Mouse (Mus musculus) midbrain, embryonic 15.5 days (tissue): ENCODE measurements around the gene Top2a. TPM values are rescaled to one million over a fixed set of nuclear protein-coding genes. Genes with fewer than 3 reads are reported as not detected.

Experiments
- ATAC-seq: fragments of 200-750 bp; cut with Nextera tagmentation; replicated peaks from 2 replicates; pipeline ENCODE4 v1.8.0; 2017; ENCODE audit warnings: moderate TSS enrichment
- H3K27ac ChIP-seq: fragments of 300-500 bp; sonication (generic); 2 replicates; pipeline ENCODE4 v1.5.1; 2015; ENCODE audit warnings: mild to moderate bottlenecking, inconsistent platforms
- H3K27me3 ChIP-seq: fragments of 300-500 bp; sonication (generic); replicated peaks from 2 replicates; pipeline ENCODE4 v1.6.1; 2015; ENCODE audit warnings: inconsistent platforms
- H3K36me3 ChIP-seq: fragments of 300-500 bp; sonication (generic); replicated peaks from 2 replicates; pipeline ENCODE4 v1.6.1; 2015; ENCODE audit warnings: inconsistent platforms
- H3K4me1 ChIP-seq: fragments of 300-500 bp; sonication (generic); 2 replicates; pipeline ENCODE4 v1.6.1; 2015; ENCODE audit warnings: inconsistent platforms
- H3K4me2 ChIP-seq: fragments of 300-500 bp; sonication (generic); 2 replicates; pipeline ENCODE4 v1.6.1; 2015; ENCODE audit warnings: inconsistent platforms, mild to moderate bottlenecking, moderate library complexity
- H3K4me3 ChIP-seq: fragments of 300-500 bp; sonication (generic); 2 replicates; pipeline ENCODE4 v1.5.1; 2015; ENCODE audit warnings: mild to moderate bottlenecking, inconsistent platforms
- H3K9ac ChIP-seq: fragments of 300-500 bp; sonication (generic); 2 replicates; pipeline ENCODE4 v1.6.1; 2015; ENCODE audit warnings: mild to moderate bottlenecking, inconsistent platforms
- H3K9me3 ChIP-seq: fragments of 300-500 bp; sonication (generic); 2 replicates; pipeline ENCODE4 v1.6.1; 2016; ENCODE audit warnings: inconsistent platforms
- WGBS: fragments of 180-500 bp; shearing (Covaris S2); methylation state at CpG from one replicate; pipeline ENCODE4 v1.1.7; 2015; ENCODE audit warnings: mixed read lengths; 5-methylcytosine and 5-hydroxymethylcytosine counted together
- polyA plus RNA-seq: library from polyadenylated mRNA; unstranded; fragments of >200 nt; fragmentation: Nextera tagmentation; extraction: Ambion mirVana; gene quantifications from 2 replicates; pipeline ENCODE4 v1.2.1, GENCODE M21; 2015

The Top2a gene
- polyA plus RNA-seq, 1 experiment from 2014 or later: 31.8 TPM

DNA sequence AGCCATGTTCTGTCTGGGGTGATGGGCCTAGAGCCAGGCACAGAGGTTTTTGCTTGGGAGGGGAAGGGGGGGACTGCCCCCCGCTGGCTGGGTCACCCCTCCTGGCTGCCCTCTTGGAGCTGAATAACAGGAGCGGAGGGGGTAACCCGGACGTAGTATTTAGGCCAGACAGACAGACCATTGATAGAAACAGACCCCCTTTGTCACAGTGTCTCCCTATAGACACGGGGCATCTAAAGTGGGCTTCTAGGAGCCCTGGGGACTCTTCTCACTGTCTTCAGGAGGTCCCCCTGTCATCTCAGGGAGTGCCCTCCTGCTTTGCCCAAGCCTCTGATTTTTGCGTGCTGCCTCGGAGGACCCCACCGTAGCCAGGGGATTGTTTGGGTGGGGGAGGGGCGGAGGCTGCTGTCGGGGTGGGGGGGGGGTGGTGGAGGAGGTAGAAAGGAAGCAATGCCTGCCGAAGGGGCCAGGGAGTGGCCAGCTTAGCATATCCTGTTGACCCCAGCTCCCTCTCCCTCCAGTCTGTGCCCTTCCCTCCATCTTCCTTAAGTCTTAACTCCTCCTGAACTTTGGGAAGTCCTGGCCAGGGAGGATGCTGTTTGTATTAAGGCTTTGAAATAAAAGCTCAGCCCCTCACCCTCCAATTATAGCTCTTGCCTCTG, 58.4 kb downstream of the Top2a start:
- Histone ChIP-seq H3K4me1 (peaks cover 100% of the 10 kb centered on the region), H3K4me2 (peak overlapping the region; percentile 17; the same call in 1 of the 2 replicates), H3K9ac (no peak overlapping the region; the same call in 1 of the 2 replicates), H3K9me3 (no peaks in the 10 kb centered on the region), H3K4me3 (no peak overlapping the region), H3K27me3 (peaks cover 15% of the 10 kb centered on the region), H3K27ac (0 out of 2 replicates have a peak overlapping the region, but pooled peaks have one; percentile 17), H3K36me3 (no peaks in the 10 kb centered on the region)
- 15% methylated on average over 11 of the region's 11 CpGs for WGBS
- ATAC-seq: no peak

DNA sequence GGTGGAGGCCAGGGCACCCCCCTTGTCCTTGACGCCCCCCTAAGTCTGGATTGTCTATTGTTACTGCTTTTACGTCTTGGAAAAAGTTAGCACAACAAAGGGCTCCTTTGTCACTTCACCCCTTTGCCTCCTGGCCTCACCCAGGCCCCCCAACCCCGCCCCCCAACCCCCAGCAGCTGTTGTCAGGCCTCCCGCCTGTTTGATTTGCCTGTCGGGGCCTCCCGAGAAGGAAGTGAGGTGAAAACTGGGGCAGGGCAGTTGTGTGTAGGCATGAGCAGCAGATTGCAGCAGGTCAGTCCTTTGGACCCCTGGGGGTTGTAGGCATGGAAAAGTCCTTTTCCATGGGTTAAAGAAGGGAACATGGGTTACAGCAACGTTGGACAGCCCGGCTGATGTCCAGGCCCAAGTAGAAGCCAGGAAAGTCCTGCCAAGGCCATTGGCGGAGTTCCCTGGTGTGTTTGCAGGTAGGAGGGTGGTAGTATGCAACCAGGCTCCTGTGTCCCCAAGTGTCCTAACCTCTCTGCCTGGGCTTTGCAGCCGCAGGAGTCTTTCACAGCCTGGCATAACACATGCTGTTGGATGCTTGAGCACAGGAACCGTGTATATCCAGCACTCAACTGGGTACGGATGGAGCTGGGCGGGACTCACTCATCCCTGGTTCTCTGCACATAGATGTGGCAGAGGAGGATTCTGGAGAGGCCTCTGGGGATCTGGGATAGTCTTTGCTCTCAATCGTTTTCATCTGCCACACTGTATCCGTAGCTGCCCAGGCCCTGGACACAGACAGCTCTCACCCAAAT, 59.2 kb downstream of the Top2a start:
- peaks cover 15% of the 10 kb centered on the region for H3K27me3 ChIP-seq
- H3K4me2 ChIP-seq: peak overlapping the region; percentile 91; the same call in 1 of the 2 replicates
- ATAC-seq: no peak
- no peak overlapping the region for H3K9ac ChIP-seq
- no peaks in the 10 kb centered on the region for H3K36me3 ChIP-seq
- peaks cover 100% of the 10 kb centered on the region for H3K4me1 ChIP-seq
- 0 out of 2 replicates have a peak overlapping the region, but pooled peaks have one; percentile 17 for H3K27ac ChIP-seq
- 26% methylated on average over 15 of the region's 15 CpGs for WGBS
- H3K4me3 ChIP-seq: no peak overlapping the region
- H3K9me3 ChIP-seq: no peaks in the 10 kb centered on the region

DNA sequence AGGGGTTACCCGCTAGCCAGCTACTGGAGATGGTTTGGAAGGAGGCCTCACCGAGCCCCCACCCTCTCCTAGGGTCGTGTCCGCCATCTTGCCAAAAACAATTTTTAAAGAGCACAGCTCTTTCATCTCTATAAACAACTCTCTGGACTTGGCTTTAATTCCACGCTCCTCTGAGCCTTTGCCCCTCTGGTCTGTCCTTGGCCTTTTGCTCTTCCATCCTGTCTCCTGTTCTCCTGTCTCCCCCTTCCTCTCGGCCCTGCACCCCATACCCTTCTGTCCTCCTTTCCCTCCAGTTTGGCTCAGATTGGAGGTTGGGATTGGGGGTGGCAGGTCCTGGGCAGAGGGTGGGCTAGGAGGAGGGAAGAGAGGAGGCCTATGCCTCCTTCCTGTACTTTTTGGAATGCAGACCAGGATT, 59.8 kb downstream of the Top2a start:
- Histone ChIP-seq H3K4me2 (peak overlapping the region; percentile 91; the same call in 1 of the 2 replicates), H3K4me3 (no peak overlapping the region), H3K27ac (0 out of 2 replicates have a peak overlapping the region, but pooled peaks have one; percentile 17), H3K36me3 (no peaks in the 10 kb centered on the region), H3K9me3 (no peaks in the 10 kb centered on the region), H3K4me1 (peaks cover 100% of the 10 kb centered on the region), H3K9ac (no peak overlapping the region), H3K27me3 (peaks cover 15% of the 10 kb centered on the region)
- 31% methylated on average over 6 of the region's 6 CpGs for WGBS
- no peak for ATAC-seq

DNA sequence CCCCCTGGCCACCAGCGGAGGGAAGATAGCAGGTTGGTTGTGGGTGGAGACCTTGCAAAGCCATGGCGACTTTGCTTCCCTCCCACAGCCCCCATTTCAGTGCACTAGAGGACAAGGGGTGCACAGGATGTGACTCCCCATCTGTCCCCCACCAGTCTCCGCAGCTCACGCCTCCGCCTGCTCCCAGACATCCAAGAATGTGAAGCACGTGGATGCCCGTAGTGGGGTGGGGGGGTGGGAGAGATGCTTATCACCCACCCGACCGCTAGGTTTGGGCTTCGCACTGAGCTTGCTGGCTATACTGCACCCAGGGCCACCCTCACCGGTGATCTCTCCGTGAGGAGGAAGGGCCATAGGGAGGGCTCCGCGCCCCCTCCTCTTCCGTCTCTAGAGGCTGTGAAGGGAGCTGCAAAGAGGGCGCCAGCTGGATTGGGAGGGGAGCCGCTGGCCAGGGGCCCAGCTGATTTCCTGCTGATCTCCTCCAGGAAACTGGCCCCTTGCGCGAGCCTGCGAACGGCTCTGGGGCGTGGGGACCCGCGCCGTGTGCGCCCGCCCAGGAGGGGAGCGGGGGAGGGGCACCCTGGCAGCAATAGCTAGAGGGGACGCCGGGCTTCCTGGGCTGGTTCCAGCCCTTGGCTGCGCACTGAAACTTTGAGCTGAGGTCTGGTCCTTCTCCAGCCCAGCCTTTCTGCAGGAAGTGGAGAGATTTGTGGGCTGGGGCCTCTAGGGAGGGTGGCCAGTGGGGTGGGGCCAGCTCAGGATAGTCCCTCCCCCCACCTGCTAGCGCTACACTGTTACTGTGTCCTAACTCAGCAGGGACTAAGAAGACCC, 60.6 kb downstream of the Top2a start:
- Histone ChIP-seq H3K9me3 (no peaks in the 10 kb centered on the region), H3K9ac (peak overlapping the region; percentile 7; the same call in 1 of the 2 replicates), H3K27me3 (peaks cover 15% of the 10 kb centered on the region), H3K4me2 (peak overlapping the region; percentile 91), H3K36me3 (no peaks in the 10 kb centered on the region), H3K27ac (peak overlapping the region; percentile 30; the same call in 1 of the 2 replicates), H3K4me3 (peak overlapping the region; percentile 32), H3K4me1 (peaks cover 96% of the 10 kb centered on the region)
- WGBS: under 1% methylated on average over 32 of the region's 32 CpGs
- ATAC-seq: peak; percentile 51

DNA sequence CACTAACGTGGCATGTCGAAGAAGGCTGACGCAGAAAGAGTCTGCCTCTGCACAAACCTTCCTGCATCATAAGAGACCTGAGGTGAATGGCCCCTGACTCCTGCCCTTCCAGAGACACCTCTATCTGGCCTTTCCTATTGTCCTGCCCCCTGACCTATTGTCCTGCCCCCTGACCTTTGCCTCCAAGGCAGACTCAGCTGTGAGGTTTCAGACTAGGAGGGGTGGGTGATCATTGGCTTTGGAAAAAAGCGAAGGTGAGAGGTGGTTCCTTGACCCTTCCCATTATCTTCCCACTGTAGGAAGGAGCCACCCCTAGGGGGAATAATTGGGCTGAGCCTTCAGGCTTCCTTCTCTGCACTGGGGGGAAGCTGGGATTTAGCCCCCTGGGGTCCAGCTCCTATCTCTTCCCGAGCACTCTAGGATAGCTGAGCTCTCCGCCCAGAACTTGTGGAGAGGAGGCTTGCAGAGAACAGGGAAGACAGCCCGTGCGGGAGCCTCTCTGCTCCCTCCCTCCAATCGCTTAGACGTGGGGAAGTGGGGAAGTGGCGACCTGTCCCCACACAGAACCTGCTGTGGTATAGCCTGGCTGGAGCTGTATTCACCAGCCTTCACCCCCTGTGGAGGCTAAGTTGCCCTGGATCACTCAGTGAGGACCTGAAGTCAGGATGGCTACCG, 61.4 kb downstream of the Top2a start:
- Histone ChIP-seq H3K9me3 (no peaks in the 10 kb centered on the region), H3K36me3 (no peaks in the 10 kb centered on the region), H3K4me1 (peaks cover 87% of the 10 kb centered on the region), H3K4me2 (peak overlapping the region; percentile 91), H3K9ac (no peak overlapping the region), H3K4me3 (peak overlapping the region; percentile 9; the same call in 1 of the 2 replicates), H3K27me3 (peaks cover 15% of the 10 kb centered on the region), H3K27ac (no peak overlapping the region)
- no peak for ATAC-seq
- 14% methylated on average over 12 of the region's 12 CpGs for WGBS

DNA sequence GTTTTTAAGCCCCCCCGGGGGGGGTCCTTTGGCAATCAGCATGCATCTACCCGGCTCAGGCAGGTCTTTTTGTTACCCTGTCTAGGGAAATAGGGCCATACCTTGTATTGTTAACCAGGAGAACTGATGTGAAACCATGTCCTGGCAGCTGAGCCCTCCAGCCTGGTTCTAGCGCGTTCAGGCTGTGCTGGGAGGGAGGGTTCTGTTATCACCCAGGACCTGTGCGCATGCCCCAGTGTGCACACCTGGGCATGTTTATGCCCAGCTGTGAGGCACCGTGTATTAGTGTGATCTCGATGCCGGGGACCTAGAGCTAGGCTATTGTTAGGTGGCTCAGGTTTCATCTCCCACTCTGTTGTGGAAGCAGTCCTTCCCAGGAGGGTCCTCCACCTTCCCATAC, 62.2 kb downstream of the Top2a start:
- peaks cover 79% of the 10 kb centered on the region for H3K4me1 ChIP-seq
- peak overlapping the region; percentile 91 for H3K4me2 ChIP-seq
- peaks cover 15% of the 10 kb centered on the region for H3K27me3 ChIP-seq
- H3K36me3 ChIP-seq: no peaks in the 10 kb centered on the region
- no peaks in the 10 kb centered on the region for H3K9me3 ChIP-seq
- H3K9ac ChIP-seq: no peak overlapping the region
- 13% methylated on average over 8 of the region's 8 CpGs for WGBS
- H3K27ac ChIP-seq: no peak overlapping the region
- no peak for ATAC-seq
- peak overlapping the region; percentile 52; the same call in 1 of the 2 replicates for H3K4me3 ChIP-seq

DNA sequence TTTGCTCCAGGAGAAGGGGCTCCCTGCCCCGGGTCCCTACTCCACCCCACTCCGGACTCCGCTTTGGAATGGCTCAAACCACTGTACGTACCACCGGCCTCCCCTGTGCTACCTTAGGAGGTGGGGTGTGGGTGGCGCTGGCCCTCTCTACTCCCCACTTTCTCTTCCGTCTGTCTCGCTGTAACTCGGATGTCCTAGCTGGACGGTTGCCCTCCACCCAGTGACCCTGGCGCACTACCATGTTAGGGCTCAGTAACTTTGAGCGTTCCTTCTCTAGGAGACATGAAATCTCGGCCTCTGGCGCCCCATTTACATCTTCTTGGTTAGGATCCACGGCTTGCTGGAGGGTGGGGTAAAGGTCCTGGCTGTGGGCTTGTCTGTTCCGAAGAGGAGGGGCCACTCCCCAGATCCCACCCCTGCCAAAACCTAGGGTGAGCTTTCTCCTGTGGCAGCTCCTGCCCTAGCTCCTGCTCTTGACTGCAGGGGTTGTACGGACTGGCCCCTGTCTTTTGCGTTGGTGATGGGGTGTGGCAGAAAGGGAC, 62.9 kb downstream of the Top2a start:
- 9% methylated on average over 18 of the region's 18 CpGs for WGBS
- Histone ChIP-seq H3K27me3 (peaks cover 15% of the 10 kb centered on the region), H3K4me3 (peak overlapping the region; percentile 52), H3K9me3 (no peaks in the 10 kb centered on the region), H3K36me3 (no peaks in the 10 kb centered on the region), H3K27ac (no peak overlapping the region), H3K4me1 (peaks cover 73% of the 10 kb centered on the region), H3K9ac (no peak overlapping the region), H3K4me2 (peak overlapping the region; percentile 91)
- ATAC-seq: no peak

DNA sequence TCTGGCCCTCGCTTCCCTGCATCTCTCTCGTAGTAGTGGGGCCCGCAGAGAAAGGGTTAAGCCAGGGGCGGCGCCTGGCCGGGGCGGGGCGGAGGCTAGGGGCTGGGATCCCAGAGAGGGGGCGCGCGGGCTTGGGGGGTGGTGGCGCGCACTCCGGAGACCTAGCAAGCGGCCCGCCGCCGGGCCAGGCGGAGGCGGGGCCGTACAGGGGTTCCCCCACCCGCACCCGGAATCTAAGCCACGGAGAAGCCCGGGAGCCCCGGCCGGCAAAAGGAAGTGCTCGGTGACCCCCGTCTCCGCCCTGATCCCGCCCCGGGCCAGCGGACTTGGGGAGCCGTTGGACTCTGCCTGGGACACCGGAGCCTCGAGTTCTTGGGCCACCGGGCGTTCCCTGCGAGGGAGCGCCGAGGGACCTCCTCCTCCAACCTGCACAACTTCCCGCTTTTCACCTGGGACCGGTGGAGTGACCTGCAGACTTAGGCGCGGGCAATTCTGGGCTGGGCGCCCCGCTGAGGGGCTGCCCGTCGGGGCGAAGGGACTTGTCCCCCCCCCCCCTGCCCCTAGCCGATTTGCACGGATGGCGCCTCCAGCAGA, 63.6 kb downstream of the Top2a start:
- no peak overlapping the region for H3K27ac ChIP-seq
- WGBS: 1% methylated on average over 53 of the region's 53 CpGs
- peak overlapping the region; percentile 52 for H3K4me3 ChIP-seq

DNA sequence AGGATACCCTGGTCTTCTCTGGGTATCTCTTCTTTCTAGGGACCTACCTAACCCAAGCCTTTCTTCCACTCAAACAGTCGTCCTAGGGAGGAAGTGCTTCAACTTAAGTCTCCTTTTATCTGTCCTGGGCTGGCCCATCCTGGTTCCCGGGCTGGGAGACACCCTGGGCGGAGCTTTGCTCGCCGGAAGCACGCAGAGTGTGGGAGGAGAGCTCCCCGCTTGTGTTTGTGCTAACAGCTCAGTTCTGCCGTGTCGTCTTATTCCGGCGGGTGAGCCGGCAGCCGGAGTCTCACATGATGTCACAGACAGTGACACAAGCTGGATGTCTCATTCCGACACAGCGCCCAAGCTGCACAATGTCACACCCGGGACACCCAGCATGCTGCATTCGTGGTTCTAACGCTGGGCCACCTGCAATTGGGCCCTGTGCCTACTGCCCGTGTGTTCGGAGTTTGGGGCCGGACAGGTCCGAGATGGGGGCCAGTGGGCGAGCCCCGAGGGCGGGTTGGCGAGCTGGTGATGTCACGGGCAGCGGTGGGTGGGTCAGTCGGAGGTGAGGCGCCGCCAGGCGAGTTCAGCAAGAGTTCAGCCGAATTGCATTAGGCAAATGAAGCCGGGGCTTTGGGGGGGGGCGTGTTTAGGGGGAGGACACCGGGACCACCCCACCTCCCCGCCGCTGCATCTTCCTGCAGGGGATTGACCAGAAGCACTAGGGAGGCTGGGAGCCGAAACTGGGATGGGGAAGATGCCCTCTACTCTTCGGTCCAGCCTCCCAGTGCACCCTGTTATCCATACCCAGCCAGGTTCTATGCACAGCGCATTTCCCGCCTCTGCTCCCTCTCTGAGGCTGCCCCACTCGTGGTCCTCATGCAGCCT, 64.3 kb downstream of the Top2a start:
- no peaks in the 10 kb centered on the region for H3K36me3 ChIP-seq
- peak overlapping the region; percentile 49 for H3K9ac ChIP-seq
- H3K4me1 ChIP-seq: peaks cover 70% of the 10 kb centered on the region
- peak overlapping the region; percentile 46; the same call in 1 of the 2 replicates for H3K27ac ChIP-seq
- under 1% methylated on average over 43 of the region's 43 CpGs for WGBS
- H3K27me3 ChIP-seq: peaks cover 15% of the 10 kb centered on the region
- peak; percentile 7; the same call in 1 of the 2 replicates for ATAC-seq
- H3K4me3 ChIP-seq: peak overlapping the region; percentile 52
- peak overlapping the region; percentile 91 for H3K4me2 ChIP-seq
- H3K9me3 ChIP-seq: no peaks in the 10 kb centered on the region

More for the DNA sequence above, 63.6 kb downstream of the Top2a start:
- H3K27me3 ChIP-seq: peaks cover 15% of the 10 kb centered on the region
- no peaks in the 10 kb centered on the region for H3K9me3 ChIP-seq
- no peaks in the 10 kb centered on the region for H3K36me3 ChIP-seq
- H3K4me1 ChIP-seq: peaks cover 70% of the 10 kb centered on the region
- H3K9ac ChIP-seq: peak overlapping the region; percentile 49
- peak; percentile 13; the same call in 1 of the 2 replicates for ATAC-seq
- H3K4me2 ChIP-seq: peak overlapping the region; percentile 91

DNA sequence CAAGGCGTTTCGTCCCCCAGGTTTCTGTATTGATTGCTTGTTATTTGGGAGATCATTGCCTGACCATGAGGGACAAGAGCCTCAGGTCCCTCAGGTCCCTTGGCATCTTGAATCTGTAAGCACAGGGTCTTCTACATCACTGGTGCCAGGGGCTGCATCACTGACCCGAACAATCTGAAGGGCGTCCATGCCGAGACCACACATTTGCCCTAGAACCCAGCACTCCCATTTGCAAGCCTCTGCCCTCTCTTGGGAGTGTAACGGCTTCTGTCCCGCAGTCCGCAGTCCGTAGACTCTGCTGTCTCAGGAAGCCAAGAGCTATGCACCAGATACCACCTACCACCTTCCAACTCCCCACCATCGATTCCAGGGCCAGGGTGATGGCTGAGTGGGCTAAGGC, 67.6 kb downstream of the Top2a start:
- H3K36me3 ChIP-seq: no peaks in the 10 kb centered on the region
- no peak overlapping the region for H3K4me2 ChIP-seq
- no peak for ATAC-seq
- H3K4me3 ChIP-seq: no peak overlapping the region
- peaks cover 55% of the 10 kb centered on the region for H3K4me1 ChIP-seq
- WGBS: 86% methylated on average over 10 of the region's 10 CpGs
- no peak overlapping the region for H3K9ac ChIP-seq
- H3K27ac ChIP-seq: no peak overlapping the region
- H3K27me3 ChIP-seq: no peaks in the 10 kb centered on the region; the same call in 1 of the 2 replicates
- no peaks in the 10 kb centered on the region for H3K9me3 ChIP-seq
